Mouse (Mus musculus) urinary bladder, adult 18-20 months (tissue): ENCODE data around the gene Gm11037.

ENCODE experiments used
- DNase-seq, 2 experiments: peaks; one replicate each; pipeline ENCODE4 v3.0.0; 2022; ENCODE audit warnings: low spot score in 2 of 2, mixed read lengths in 2 of 2

Gene Gm11037

DNA sequence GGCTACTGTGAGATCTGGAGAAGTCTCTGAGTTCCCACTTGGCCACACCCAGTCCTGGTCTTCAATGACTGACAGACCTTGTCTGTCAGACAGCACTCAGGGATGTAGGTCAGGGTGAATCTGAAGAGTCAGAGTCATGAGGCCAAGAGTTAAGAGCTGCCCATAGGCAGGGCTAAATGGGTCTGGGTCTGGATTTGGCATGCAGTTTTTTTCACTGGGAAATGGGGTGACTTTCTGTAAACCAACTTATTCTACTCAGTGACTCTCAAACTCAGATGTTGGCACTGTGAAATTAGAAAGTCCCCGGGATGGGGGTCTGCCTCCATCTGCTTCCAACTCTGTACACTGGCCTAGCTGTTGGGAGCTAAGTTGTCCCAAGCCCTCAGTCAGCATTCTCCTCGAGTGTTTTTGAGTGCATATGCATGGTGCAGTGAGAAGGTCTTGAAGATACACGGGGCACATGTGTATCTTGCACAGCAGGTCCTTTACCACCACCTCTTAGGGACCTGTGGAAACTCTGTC lies 4.6 kb upstream of the Gm11037 start:
- no peak for DNase-seq

- no peak for DNase-seq
Observed at GRCm38 (mm10) chr2:131129836-131130235, 3.5 kb upstream of the Gm11037 start.

DNA sequence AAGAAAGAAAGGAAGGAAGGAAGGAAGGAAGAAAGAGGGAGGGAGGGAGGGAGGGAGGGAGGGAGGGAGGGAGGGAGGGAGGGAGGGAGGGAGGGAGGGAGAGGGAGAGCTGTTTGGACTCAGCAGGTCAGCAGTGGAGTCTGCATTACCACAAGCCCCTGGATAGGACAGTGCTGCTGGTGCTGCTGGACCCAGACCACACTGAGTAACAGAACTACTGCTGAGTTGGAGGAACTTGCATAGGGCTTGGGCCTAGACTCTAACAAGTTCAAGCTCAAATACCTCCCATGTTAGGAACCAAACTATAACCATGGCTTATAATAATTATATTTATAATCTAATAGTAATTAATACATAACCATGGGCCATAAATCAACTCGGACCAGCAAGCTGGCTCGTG lies 2.4 kb upstream of the Gm11037 start:
- no peak for DNase-seq

DNA sequence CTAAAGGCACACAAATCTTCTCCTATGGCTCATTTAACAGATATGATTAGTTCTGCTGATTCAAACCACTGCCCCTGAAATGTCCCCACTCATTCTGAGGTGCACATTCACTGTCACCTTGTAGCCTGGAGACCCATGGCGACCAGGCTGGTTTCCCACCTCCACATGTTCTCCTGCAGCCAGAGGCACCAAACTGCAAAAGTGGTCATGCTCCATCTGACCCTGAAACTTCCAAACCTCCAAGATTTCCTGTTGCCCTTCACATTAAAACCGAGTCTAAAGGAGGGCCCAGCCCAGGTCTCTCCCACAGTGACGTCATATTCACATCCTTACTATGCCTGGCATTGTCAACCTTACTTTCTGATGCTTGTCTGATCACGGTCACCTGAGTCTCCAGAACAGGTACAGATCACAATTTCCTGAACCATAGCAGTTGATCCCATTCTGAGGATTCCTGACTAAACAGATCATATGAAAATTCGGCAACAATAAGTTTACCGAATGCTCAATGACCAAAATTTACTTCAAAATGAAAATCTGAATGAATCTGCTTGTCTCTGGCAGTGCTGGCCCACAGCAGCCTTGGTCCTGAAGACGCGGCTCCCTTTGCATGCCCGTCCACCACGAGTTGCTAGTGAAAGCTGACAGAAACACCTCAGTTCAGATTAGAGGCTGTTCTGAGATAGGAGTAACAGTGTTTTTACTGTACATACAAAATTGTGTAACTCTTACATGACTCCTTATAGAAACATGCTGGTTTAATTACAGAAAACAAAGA lies 997 bp upstream of the Gm11037 start:
- DNase-seq, result no peak

DNA sequence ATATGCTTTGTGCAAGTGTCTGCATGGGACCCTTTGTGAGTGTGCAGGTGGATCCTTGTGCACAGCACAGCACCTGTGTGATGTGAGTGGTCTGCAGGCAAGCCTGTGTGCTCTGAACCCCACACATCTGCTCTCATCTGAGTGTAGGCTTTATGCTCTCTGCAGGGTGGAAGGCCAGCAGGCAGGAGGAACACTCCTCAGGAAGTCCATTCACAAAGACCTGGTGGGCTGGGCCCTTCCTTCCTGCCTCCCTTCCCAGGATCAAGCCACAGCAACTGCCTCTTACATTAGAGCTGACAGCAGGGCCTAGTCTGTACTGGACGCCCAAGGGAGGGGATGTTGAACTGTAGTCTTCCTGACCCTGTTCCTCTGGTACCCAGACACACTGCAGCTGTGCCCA lies 1.1 kb downstream of the Gm11037 start:
- DNase-seq, result no peak

DNA sequence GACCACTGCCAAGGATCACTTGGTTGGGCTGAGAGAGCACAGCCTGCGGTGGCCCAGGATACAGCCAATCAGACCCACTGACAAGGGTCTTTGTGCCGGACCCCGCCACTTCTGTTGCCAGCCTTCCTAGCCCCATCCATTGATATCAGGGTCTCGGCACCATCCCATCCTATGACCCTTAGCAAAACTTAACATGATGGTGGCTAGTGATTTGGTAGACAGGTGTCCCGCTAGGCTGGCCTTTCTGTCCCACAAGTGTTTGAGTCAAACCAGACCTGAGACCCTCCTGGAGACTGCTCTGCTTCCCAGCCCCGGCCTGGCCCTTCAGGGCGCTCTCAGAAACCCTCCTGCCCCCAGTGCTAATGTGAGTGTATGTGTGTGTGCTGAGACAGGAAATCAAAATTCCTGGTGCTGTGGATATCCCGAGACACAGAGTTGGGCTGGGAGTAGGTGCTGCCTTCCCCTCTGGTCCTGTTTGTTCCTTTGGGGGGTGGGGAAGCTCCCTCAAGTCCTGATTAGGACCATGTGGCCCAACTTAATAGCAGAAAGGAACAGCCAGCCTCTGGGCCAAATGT lies 1.6 kb downstream of the Gm11037 start:
- no peak for DNase-seq

- no peak for DNase-seq
Observed at GRCm38 (mm10) chr2:131135521-131136139, 2.3 kb downstream of the Gm11037 start.

DNA sequence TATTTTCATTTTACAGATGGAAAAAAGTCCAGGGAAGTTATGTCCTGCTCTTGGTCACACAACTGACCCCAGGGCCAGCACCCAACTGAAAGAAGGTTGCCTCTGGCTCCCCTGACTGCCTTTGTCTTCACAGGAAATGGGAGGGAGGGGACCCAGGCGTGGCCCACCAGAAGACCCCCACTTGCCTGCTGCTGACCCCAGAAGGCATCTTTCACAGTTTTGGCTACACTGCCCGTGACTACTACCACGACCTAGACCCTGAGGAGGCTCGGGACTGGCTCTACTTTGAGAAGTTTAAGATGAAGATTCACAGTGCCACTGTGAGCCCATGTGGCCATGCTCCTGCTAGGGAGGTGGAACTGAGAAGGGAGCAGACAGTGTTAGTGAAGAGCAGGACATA lies 5.0 kb downstream of the Gm11037 start:
- DNase-seq, result no peak

DNA sequence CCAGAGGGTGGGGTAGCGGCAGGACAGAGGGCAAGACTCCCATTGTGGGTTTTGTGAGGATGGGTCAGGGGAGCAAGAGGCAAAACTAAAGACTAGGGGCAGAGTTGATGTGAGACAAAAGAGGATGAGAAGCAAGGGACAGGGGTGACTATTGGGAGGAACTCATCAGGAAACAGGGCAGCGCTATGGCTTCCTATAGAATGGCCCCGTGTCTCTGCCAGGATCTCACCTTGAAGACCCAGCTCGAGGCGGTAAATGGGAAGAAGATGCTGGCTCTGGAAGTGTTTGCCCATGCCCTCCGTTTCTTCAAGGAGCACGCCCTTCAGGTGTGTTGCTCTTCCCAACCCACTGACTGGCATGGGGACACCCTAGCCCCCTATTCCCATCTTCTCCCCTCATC lies 5.5 kb downstream of the Gm11037 start:
- no peak for DNase-seq

GRCm38 (mm10) chr2:131139287-131139686 lies 6.0 kb downstream of the Gm11037 start:
- no peak for DNase-seq

- no peak for DNase-seq
Observed at GRCm38 (mm10) chr2:131139886-131140532, 6.7 kb downstream of the Gm11037 start.

- no peak for DNase-seq
Observed at GRCm38 (mm10) chr2:131140533-131140905, 7.2 kb downstream of the Gm11037 start.

GRCm38 (mm10) chr2:131141336-131141986 lies 8.2 kb downstream of the Gm11037 start:
- no peak for DNase-seq

- DNase-seq, result peak; percentile 50 to 55
Observed at GRCm38 (mm10) chr2:131142592-131142991, 9.3 kb downstream of the Gm11037 start.

DNA sequence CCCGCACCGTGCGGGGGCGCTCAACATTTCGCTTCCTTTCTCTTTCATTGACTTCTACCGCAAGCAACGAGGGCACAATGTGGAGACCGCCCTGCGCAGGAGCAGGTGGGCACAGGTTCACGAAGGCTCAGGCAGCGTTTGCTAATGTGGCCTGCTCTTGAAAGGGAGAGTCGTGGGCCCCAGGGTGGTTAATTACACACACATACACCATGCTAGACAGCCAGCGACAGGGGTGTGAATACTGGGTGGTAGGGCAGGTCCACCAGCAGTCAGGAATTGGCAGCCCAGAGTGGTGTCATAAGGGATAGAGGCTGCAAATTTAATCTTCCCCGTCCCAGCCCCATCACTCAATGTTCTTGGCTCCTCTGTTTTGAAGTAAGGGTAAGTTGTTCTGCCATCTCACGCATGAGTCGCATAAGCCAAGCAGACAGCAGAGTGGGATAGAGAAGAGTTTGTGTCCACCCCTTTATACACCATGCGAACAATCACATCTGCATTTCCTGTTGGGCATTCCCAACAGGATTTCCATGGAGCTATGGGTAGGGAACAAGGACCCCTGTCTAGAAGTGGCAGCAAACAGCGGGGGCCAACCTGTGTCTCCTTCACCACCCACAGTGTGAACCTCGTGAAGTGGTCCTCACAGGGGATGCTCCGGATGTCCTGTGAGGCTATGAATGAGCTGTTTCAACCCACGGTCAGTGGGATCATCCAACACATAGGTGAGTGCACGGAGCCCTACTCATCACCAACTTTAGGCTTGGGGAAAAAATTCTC lies 9.9 kb downstream of the Gm11037 start:
- DNase-seq, result no peak

GRCm38 (mm10) chr2:131145121-131145520 lies 11.8 kb downstream of the Gm11037 start:
- DNase-seq, result no peak

DNA sequence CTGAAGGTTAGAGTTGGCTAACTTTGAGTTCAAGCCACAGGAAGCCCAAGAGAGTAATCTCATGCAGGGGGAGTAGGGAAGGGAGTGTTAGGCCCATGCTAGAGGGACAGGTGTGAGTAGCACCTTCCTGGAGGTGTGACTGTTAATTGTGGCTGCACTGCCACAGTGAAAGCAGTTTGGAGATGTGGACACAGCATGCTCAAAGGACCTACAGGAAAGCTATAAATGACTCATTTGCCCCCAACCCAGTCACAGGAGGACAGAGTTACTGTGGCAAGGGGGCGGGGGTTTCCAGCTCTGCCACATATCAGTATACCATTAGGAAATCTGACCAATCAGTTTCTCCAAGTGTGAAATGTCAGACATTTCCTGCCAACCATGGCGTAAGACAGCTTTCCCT lies 12.2 kb downstream of the Gm11037 start:
- DNase-seq, result no peak

DNA sequence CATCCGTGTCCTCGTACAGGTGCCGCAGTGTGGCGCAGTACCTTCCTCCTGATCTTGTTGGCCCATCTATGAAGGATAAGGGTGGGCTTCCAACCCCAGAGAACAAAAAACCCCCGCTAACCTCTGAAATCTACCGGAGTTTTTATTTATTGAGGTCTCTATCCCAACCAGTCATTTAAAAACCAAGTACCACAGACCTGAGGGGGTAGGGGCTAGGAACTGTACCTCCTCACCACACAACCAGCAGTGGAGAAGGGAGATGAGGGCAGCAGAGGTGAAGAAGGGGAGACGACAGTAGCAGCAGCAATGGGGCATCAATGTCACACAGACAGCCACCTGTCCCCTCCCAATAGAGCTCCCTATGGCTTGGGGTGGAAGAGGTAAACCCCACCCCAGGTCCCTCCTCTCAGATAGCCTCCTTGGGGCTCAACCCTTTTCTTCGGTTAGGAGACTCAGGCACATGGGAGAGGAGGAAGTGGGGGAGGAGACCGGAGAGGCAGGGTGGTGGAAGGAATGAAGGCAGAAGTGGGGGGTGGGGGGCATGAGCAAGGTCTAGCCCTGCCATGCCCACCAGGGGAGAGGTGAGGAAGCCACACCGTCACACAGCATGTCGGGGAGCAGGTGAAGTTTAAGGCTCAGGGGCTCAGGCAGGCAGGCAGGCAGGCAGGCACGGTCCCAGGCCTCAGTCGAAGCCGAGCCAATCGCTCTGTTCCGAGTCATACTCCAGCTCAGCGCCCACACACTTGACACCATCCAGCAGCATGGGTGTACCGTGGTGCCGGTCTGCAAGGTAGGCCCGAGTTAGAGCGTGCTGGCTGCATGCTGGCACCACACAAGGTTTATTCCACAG lies 13.1 kb downstream of the Gm11037 start:
- no peak for DNase-seq

GRCm38 (mm10) chr2:131147043-131147365 lies 13.7 kb downstream of the Gm11037 start:
- no peak for DNase-seq
